Mouse (Mus musculus): Measurements from ENCODE around the gene Cplx3. TPM values are rescaled to one million over a fixed set of nuclear protein-coding genes. Genes with fewer than 3 reads are reported as not detected.

Gene Cplx3
- polyA plus RNA-seq, 1 experiment from 2014 or later: not detected

DNA sequence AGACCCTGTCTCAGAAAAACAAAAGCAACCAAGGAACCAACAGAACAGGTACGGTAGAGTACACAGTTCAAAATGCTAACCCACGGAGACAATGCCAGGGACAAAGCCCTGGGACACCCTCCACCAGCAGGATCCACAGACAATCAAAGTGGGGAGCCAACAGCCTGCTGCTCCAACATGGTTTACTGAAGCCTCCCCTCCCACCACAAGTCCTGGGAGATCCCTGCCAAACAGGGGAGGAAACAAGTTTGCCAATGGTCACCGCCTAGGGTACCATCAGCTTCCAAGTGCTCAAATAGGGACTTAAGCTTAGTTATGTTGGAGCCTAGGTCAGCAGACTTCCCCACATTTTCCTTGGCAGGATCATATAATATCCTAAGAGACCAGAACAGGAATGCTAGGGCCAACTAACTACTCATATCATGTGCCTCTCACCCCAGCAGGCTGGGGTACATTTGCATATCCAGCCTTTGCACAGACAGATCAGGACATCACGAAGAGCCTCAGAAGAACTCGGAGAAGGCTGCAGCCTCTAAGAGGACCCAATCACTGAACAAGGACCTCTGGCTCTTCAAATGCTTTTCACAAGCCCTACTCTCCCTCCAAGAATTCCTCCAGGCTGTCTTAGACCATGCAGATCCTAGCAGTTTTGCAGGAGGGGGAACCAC lies 33.7 kb upstream of the Cplx3 start:
- H3K4me3 ChIP-seq (ENCODE audit: low read depth, low read length): peak overlapping the region; percentile 19
- peaks cover 5% of the 10 kb centered on the region; the same call in 1 of the 2 replicates for H3K36me3 ChIP-seq (ENCODE audit: control insufficient read depth, insufficient read depth)
- H3K9me3 ChIP-seq (ENCODE audit: control insufficient read depth): no peaks in the 10 kb centered on the region
- 39% methylated on average over 5 of the region's 5 CpGs for WGBS
- H3K4me1 ChIP-seq (replicated peaks; ENCODE audit: control insufficient read depth, insufficient read depth, low read length): peaks cover 45% of the 10 kb centered on the region
- H3K9ac ChIP-seq (ENCODE audit: low read depth, low read length): peak overlapping the region; percentile 23; the same call in 1 of the 2 replicates
- peak overlapping the region; percentile 68 for H3K27ac ChIP-seq (ENCODE audit: low read depth, low read length)
- ATAC-seq: no peak
- no peak for TF ChIP-seq CTCF (IDR thresholded peaks at IDR 0.05; ENCODE audit: low read depth)
- H3K4me2 ChIP-seq (replicated peaks; ENCODE audit: low read depth): peak overlapping the region; percentile 63
- H3K27me3 ChIP-seq (replicated peaks; ENCODE audit: control insufficient read depth, insufficient read depth, low read length): no peaks in the 10 kb centered on the region

DNA sequence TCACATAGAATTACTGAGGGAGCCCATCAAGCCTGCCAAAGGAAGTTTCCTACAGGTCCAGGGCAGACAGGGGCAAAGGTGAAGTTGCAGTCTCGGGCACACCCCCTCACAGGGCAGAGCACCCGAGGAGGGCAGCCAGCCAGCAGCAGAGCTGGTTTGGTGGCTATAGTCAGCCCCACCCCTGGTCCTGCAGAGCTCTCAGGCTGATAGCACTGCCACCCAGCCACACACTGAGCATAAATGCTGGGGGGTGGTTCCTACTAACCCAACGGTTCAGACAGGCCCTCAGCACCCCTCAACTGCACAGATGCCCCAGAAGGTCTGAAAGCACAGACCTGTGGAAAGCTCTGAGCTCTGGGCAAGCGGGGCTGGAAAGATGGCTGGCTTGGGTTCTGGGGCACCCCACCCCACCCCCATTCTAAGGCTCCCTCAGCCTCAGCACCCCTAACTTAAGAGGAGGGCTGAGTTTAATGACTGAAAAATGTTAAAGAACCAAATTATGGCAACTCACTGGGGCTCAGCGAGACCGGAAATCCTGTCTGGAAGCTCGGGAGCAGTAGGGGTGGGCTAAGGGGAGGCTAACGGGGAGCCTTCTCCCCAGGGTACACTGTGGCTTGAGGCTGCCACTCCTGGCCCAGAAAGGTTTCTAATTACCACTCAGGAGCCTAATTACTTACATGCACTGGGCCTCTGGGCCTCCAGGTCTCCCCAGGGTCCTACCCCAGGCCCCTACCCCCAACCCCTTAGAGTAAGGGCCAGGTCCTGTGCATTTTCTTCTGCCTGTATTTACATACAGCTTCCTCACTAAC lies 32.8 kb upstream of the Cplx3 start:
- peaks cover 5% of the 10 kb centered on the region; the same call in 1 of the 2 replicates for H3K36me3 ChIP-seq (ENCODE audit: control insufficient read depth, insufficient read depth)
- no peak for TF ChIP-seq CTCF (IDR thresholded peaks at IDR 0.05; ENCODE audit: low read depth)
- WGBS: 18% methylated on average over 8 of the region's 8 CpGs
- peak overlapping the region; percentile 63 for H3K4me2 ChIP-seq (replicated peaks; ENCODE audit: low read depth)
- H3K27ac ChIP-seq (ENCODE audit: low read depth, low read length): peak overlapping the region; percentile 68
- H3K4me1 ChIP-seq (replicated peaks; ENCODE audit: control insufficient read depth, insufficient read depth, low read length): peaks cover 45% of the 10 kb centered on the region
- no peak overlapping the region for H3K9ac ChIP-seq (ENCODE audit: low read depth, low read length)
- H3K27me3 ChIP-seq (replicated peaks; ENCODE audit: control insufficient read depth, insufficient read depth, low read length): no peaks in the 10 kb centered on the region
- no peaks in the 10 kb centered on the region for H3K9me3 ChIP-seq (ENCODE audit: control insufficient read depth)
- no peak overlapping the region for H3K4me3 ChIP-seq (ENCODE audit: low read depth, low read length)
- peak; percentile 77 for ATAC-seq

- Histone ChIP-seq H3K9ac (ENCODE audit: low read depth, low read length) (no peak overlapping the region; the same call in 1 of the 2 replicates), H3K9me3 (ENCODE audit: control insufficient read depth) (no peaks in the 10 kb centered on the region), H3K36me3 (ENCODE audit: control insufficient read depth, insufficient read depth) (peaks cover 5% of the 10 kb centered on the region; the same call in 1 of the 2 replicates), H3K4me3 (ENCODE audit: low read depth, low read length) (no peak overlapping the region), H3K4me2 (replicated peaks; ENCODE audit: low read depth) (peak overlapping the region; percentile 63), H3K4me1 (replicated peaks; ENCODE audit: control insufficient read depth, insufficient read depth, low read length) (peaks cover 39% of the 10 kb centered on the region), H3K27ac (ENCODE audit: low read depth, low read length) (peak overlapping the region; percentile 68), H3K27me3 (replicated peaks; ENCODE audit: control insufficient read depth, insufficient read depth, low read length) (no peaks in the 10 kb centered on the region)
- no peak for TF ChIP-seq CTCF (IDR thresholded peaks at IDR 0.05; ENCODE audit: low read depth)
- 11% methylated on average over 6 of the region's 6 CpGs for WGBS
- 0 out of 2 replicates have a peak, but pooled peaks have one; percentile 10 for ATAC-seq
Observed at GRCm38 (mm10) chr9:57637741-57638322, 31.8 kb upstream of the Cplx3 start.

- Histone ChIP-seq H3K27ac (ENCODE audit: low read depth, low read length) (peak overlapping the region; percentile 68), H3K9me3 (ENCODE audit: control insufficient read depth) (no peaks in the 10 kb centered on the region), H3K4me3 (ENCODE audit: low read depth, low read length) (no peak overlapping the region), H3K9ac (ENCODE audit: low read depth, low read length) (no peak overlapping the region), H3K4me1 (replicated peaks; ENCODE audit: control insufficient read depth, insufficient read depth, low read length) (peaks cover 35% of the 10 kb centered on the region), H3K4me2 (replicated peaks; ENCODE audit: low read depth) (peak overlapping the region; percentile 13; the same call in 1 of the 2 replicates), H3K27me3 (replicated peaks; ENCODE audit: control insufficient read depth, insufficient read depth, low read length) (no peaks in the 10 kb centered on the region), H3K36me3 (ENCODE audit: control insufficient read depth, insufficient read depth) (peaks cover 5% of the 10 kb centered on the region; the same call in 1 of the 2 replicates)
- no peak for TF ChIP-seq CTCF (IDR thresholded peaks at IDR 0.05; ENCODE audit: low read depth)
- ATAC-seq: no peak
- WGBS: 43% methylated on average over 3 of the region's 3 CpGs
Observed at GRCm38 (mm10) chr9:57637272-57637671, 31.2 kb upstream of the Cplx3 start.

- TF ChIP-seq CTCF (IDR thresholded peaks at IDR 0.05; ENCODE audit: low read depth): peak; percentile 57
- no peak for ATAC-seq
- no peak overlapping the region for H3K4me3 ChIP-seq (ENCODE audit: low read depth, low read length)
- H3K27ac ChIP-seq (ENCODE audit: low read depth, low read length): no peak overlapping the region
- H3K36me3 ChIP-seq (ENCODE audit: control insufficient read depth, insufficient read depth): peaks cover 35% of the 10 kb centered on the region
- H3K27me3 ChIP-seq (replicated peaks; ENCODE audit: control insufficient read depth, insufficient read depth, low read length): no peaks in the 10 kb centered on the region
- H3K4me2 ChIP-seq (replicated peaks; ENCODE audit: low read depth): no peak overlapping the region
- H3K9me3 ChIP-seq (ENCODE audit: control insufficient read depth): no peaks in the 10 kb centered on the region
- peaks cover 15% of the 10 kb centered on the region for H3K4me1 ChIP-seq (replicated peaks; ENCODE audit: control insufficient read depth, insufficient read depth, low read length)
- H3K9ac ChIP-seq (ENCODE audit: low read depth, low read length): no peak overlapping the region
- 33% methylated on average over 4 of the region's 4 CpGs for WGBS
Observed at GRCm38 (mm10) chr9:57633481-57634024, 27.5 kb upstream of the Cplx3 start.
